Mouse (Mus musculus) adrenal gland, adult 2 months (tissue): ENCODE results near the gene Peli2. TPM values are rescaled to one million over a fixed set of nuclear protein-coding genes. Genes with fewer than 3 reads are reported as not detected.
"Not testable (repeated sequence)": the region's sequence is repeated elsewhere in the genome, so short reads cannot be mapped to it uniquely, and the experiment has no call there.

Experiments
- DNase-seq: peaks from one replicate; pipeline ENCODE4 v3.0.0; 2021
- long read RNA-seq: library from polyadenylated mRNA; stranded (forward); transcript quantifications from one replicate; pipeline ENCODE4 v2.0.0, GENCODE M21; 2021
- polyA plus RNA-seq: library from polyadenylated mRNA; depleted of rRNA; stranded (reverse); fragments of >200 nt; gene quantifications from 2 replicates; pipeline ENCODE4 v1.2.3, GENCODE M21; 2012; rRNA removed
- total RNA-seq, 2 experiments: library from RNA; stranded (reverse); gene quantifications; 2 replicates each; pipeline ENCODE4 v1.2.3; 2021

Gene Peli2
- total RNA-seq = 10 to 100 TPM; 26.6 to 30.2 TPM
- 7.5 and 8.1 TPM in 2 replicates for polyA plus RNA-seq
- long read RNA-seq, full-length matches to known transcripts = 5 of 8 reads
- long read RNA-seq, partial matches to known transcripts = 2 of 8 reads
- long read RNA-seq, other reads (novel, unspliced or antisense) = 1 of 8 reads

DNA sequence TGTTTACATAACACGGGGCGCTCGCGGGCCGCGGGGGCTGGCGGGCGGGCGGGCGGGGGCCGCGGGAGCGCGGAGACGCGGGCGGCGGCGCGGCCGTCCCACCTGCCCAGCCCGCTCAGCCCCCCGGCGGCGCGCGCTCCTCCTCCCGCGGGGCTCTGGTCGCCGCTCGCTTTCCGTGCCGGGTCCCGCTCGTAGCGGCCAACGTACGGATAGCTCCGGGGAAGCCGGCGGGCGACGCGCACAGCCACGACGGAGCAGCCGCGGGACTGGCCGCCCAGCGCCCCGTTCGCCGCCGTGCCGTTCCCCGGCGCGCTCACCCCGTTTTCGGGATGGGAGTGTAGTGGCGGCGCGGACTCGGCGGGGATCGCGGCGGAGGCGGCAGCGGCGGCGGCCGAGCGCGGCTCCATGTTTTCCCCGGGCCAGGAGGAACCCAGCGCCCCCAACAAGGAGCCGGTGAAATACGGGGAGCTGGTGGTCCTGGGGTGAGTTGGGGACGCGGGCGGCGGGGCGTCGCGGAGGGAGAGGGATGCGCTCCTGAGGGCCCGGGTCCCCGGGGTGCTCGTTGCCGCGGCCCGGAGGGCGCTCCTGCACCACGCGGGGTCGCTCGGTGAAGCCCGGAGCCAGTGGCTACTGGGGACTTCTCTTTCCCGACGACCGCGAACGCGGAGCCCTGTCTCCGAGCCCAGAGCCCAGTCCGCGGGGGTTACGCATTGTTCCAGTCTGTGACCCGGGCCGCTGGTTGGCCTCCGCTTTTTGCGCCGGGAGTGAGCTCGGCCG is at the start of gene Peli2:
TSS of gene Peli2 (plus strand) at position 72 of the 777 bp plus-strand sequence.
- DNase-seq = peak; percentile 87

GRCm38 (mm10) chr14:48072104-48072503 is 48.5 kb upstream of the Peli2 start:
- DNase-seq = no peak

DNA sequence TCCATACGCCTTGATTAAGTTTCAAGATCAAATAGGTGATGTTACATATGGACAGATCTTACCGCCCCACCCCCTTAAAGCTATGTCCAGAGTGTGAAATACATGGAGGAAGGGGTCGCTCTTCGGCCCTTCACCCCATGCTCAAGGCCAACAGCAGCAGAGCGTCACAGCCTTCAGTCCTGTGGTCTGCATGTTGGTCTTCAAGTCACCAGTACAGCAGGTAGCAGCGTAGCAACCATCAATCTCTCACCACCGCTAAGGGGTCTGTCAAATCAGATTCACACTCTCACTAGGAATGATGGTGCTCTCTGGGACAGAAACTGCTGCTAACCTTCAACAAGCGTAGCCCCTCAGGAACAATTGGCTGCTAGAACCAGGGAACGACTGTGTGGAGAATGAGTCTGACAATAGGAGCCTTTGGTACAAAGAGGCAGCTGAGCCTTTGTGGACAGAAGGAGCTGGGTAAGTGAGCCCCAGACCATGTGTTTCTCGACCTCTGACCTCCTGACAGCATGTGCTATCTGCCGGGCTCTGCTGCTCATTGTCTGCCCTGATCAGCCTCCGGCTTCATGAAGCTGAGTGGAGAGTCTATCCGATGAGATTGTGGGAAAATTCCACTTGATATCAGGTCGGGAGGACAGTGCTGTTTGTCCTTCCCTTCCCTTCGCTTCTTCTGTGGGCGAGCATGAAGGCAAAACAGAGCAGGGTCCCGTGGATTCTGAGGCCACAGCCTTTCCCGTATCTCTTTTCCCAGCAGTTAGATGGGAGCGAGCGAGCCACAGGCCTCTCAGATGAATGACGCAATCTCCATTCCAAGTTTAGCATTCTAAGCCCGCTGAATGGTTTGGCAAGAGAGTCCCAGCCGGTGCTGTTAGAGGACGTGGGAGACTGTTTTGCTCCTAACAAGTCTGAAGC is 47.1 kb upstream of the Peli2 start:
- DNase-seq = peak; percentile 19

GRCm38 (mm10) chr14:48079574-48079973 is 41.0 kb upstream of the Peli2 start:
- not testable (repeated sequence) for DNase-seq

GRCm38 (mm10) chr14:48083836-48084812 is 36.5 kb upstream of the Peli2 start:
- no peak for DNase-seq

- no peak for DNase-seq
Measured at GRCm38 (mm10) chr14:48086682-48087297, 33.8 kb upstream of the Peli2 start.

- DNase-seq = no peak
Measured at GRCm38 (mm10) chr14:48087298-48087830, 33.3 kb upstream of the Peli2 start.

DNA sequence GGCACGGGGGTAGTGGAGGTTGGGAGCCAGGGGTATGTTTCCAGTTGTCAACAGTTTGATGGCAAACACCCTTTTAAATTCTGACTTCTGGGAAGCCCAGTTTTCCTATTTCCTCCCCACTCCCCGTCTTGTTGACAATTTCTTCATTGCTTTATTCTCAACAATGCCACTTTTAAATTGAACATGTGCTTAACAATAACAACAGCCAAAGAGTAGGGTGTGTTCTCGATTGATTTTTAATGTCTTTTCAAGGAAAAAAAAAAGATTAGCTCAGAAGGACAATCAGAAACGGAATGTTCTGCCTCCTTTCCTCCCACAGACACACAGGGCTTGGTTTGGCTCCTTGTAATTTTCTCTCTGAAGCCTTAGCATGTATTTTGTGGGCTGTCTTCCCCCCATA is 30.2 kb upstream of the Peli2 start:
- no peak for DNase-seq

DNA sequence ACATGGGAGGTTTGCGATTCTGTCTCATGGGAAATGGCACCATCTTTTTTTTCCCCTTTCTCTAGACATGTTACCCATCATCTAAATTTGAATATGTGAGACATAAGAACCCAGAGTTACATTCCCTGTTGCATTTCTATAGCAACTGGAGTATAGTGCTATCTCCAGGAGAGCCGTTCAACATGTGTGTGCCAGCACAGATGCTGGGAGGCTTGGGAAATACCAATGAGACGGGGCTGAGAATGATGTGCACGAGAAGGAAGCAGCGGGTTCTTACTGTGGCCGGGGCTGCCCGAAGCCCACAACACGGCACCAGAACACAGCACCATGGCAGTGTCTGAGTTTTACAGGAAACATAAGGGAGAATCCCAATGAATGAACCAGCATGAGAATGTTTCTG is 29.5 kb upstream of the Peli2 start:
- DNase-seq = no peak

- DNase-seq = no peak
Measured at GRCm38 (mm10) chr14:48098253-48098652, 22.4 kb upstream of the Peli2 start.

DNA sequence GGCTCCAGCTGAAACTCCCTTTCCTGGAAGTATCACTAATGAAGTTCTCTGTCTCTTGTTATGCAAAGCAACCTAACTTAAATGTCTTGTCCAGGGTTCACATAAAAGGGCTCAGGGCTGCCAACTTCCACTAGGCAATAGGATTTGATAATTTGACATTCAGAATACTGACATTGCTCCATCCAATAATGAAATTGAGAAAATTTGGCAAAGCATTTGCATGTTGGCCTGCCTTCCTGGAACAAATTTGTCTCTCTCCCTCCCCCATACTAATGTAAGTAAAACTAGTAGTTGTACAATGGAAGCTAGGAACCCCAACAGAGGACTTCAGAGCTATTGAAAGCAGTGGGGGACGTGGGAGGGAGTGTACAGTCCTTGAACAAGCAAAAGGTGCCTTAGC is 21.3 kb upstream of the Peli2 start:
- DNase-seq = no peak

DNA sequence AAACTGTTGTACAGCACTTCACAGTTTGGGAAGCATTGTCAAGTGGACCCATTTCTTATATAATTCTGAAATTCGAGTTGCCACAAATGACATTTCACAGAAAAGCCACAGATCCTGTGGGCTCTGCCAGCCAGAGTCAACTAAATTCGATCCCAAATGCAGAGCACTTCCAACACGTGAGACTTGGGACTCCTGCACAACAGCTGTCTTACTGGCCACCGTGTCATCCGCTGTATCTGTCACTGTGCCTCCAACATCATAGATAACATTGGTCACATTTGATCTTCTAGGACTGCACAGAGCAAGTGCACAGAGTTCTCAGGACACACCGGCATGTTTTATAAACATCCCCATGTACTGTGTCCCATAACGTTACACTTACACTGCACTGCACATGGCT is 14.2 kb upstream of the Peli2 start:
- DNase-seq = no peak

DNA sequence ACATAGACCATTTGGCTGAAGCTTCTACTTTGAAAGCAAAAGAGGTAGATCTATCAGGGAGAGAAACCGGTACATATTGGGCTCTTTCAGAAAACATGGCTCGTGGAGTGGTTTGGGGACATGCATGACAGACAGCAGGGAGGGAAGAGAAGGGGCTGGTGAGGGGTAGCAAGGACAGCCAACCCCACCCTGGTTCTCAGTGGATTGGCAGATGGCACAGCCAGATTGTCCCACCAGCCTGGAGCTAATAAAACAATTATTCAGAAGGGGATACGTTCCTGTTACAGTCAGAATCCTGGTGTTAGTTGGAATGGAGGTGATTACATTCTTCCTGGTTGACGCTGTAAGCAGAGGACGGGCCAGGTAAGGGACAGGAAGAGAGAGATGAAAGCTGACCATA is 2.6 kb upstream of the Peli2 start:
- DNase-seq = no peak

- no peak for DNase-seq
Measured at GRCm38 (mm10) chr14:48119012-48119647, 1.5 kb upstream of the Peli2 start.

GRCm38 (mm10) chr14:48119648-48120270 is 864 bp upstream of the Peli2 start:
- DNase-seq = no peak

DNA sequence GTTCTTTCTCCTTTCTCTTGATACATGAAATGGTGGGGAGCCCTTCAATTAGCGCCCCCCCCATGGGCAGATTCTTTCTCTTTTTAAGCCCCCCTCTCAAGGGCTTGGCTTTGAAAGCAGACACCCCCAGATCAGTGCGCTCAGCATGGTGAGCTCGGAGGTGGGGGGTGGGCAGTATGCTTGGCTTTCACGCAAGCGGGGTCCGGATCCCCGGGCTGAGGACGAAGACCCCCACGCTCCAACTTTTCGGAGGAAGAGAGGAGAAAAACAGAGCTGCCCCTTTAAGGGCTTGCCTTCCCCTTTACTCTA is 226 bp upstream of the Peli2 start:
- no peak for DNase-seq

DNA sequence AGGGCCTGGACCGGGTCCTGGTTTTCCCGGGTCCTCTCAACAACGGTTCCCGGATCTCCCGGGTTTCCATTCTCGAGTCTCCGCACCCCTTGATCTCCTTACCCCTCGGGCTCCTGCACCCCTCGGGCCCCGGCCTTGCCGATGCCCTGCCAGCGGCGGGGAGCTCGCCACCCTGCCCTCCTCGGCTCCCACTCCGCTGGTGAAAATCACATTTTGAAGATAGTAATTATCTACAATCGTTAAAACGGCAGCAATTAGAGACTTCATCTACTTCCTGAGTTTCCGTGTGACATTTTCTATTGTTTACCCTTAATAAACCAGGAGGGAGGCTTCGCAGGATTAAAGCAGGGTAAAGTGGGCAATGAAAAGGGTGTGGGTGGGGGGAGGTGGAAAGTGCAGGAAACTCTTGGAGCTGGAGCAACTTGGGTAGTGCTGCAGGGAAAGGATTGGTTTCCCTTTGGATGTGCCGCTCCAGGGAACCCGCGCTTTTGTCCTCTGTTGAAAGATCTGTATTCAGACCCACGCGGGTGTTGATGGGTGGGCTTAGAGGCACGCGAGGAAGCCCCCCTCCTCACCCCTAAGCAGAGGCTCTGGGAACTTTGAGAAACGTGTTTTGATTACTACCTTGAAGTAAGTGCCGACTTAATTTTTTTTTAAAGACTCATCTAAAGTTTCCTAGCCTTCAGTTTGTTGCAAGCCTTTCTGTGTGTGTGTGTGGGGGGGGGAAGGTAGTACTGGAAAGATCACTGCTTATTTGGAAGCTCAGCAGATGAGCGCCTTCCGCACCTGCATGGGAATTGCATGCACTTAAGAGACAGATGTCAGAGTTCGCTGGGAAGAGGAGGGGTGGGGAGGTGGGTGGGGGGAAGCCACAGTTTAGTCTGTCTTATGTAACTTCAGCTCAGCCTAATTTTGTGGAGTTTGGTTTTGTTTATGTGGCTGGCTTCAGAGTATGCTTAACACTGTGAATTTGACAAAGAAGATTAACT is 1.2 kb downstream of the Peli2 start:
- DNase-seq = no peak

DNA sequence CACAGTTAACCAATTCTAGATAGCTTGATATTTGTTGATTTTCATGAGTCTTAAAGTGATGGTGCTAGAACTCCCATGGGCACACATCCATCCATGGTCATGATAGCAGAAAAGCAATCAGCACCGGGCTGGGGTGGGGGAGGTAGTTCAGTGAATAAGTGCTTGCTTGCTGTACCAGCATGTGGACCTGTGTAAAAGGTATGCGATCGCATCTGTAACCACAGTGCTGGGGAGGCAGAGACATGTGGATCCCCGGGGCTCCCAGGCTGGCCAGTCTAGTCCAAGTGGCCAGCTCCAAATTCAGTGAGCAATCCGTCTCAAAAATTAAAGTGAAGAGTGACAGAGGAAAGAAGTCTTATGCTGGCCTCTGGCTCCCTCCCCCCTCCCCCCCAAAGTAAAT is 3.4 kb downstream of the Peli2 start:
- DNase-seq = no peak

DNA sequence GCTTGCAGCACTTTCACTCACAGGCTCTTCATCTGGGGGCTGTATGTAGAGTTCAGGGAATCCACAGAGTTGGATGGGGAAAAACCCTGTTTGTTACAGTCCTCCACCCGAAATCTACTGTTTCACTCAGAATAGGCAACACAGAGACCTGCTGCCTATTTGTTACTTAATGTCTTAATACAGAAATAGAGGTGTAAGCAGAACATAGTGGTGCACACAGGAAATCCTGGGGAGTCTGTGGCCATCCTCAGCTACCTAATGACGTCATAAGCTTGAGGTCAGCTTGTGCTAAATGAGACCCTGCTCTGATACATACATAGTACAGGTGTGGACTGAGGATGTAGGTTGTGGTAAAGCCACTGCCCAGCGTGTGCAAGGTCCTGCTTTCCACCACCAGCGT is 4.2 kb downstream of the Peli2 start:
- no peak for DNase-seq
